Mouse (Mus musculus) heart, embryonic 13.5 days (tissue): ENCODE measurements around the gene Ppfia3. TPM values are rescaled to one million over a fixed set of nuclear protein-coding genes. Genes with fewer than 3 reads are reported as not detected.

ENCODE experiments used
- ATAC-seq: fragments of 200-750 bp; cut with Nextera tagmentation; 2 replicates; pipeline ENCODE4 v1.8.0; 2017; ENCODE audit warnings: moderate TSS enrichment; ENCODE audit not compliant: insufficient number of reproducible peaks, low FRiP score, low TSS enrichment; ENCODE audit errors: extremely low read depth
- H3K27ac ChIP-seq: fragments of 300-500 bp; sonication (generic); replicated peaks from 2 replicates; pipeline ENCODE4 v1.5.1; 2015; ENCODE audit warnings: moderate library complexity, mild to moderate bottlenecking, inconsistent platforms
- H3K27me3 ChIP-seq: fragments of 300-500 bp; sonication (generic); replicated peaks from 2 replicates; pipeline ENCODE4 v1.6.1; 2015; ENCODE audit warnings: mild to moderate bottlenecking, inconsistent platforms
- H3K36me3 ChIP-seq: fragments of 300-500 bp; sonication (generic); 2 replicates; pipeline ENCODE4 v1.6.1; 2015; ENCODE audit warnings: mild to moderate bottlenecking, inconsistent platforms
- H3K4me1 ChIP-seq: fragments of 300-500 bp; sonication (generic); 2 replicates; pipeline ENCODE4 v1.6.1; 2015; ENCODE audit warnings: inconsistent platforms
- H3K4me2 ChIP-seq: fragments of 300-500 bp; sonication (generic); 2 replicates; pipeline ENCODE4 v1.6.1; 2015; ENCODE audit warnings: inconsistent platforms, mild to moderate bottlenecking, moderate library complexity
- H3K4me3 ChIP-seq: fragments of 300-500 bp; sonication (generic); 2 replicates; pipeline ENCODE4 v1.5.1; 2015; ENCODE audit warnings: moderate library complexity, mild to moderate bottlenecking, inconsistent platforms
- H3K9ac ChIP-seq: fragments of 300-500 bp; sonication (generic); 2 replicates; pipeline ENCODE4 v1.6.1; 2015; ENCODE audit warnings: inconsistent platforms, mild to moderate bottlenecking, moderate library complexity
- H3K9me3 ChIP-seq: fragments of 300-500 bp; sonication (generic); 2 replicates; pipeline ENCODE4 v1.6.1; 2016; ENCODE audit warnings: inconsistent platforms
- WGBS: fragments of 180-500 bp; shearing (Covaris S2); methylation state at CpG from one replicate; pipeline ENCODE4 v1.1.7; 2015; ENCODE audit warnings: mixed read lengths; 5-methylcytosine and 5-hydroxymethylcytosine counted together
- polyA plus RNA-seq: library from polyadenylated mRNA; unstranded; fragments of >200 nt; fragmentation: Nextera tagmentation; extraction: Ambion mirVana; gene quantifications from 2 replicates; pipeline ENCODE4 v1.2.1, GENCODE M21; 2015

Gene Ppfia3
- polyA plus RNA-seq, 1 experiment from 2014 or later, result 2.3 TPM

DNA sequence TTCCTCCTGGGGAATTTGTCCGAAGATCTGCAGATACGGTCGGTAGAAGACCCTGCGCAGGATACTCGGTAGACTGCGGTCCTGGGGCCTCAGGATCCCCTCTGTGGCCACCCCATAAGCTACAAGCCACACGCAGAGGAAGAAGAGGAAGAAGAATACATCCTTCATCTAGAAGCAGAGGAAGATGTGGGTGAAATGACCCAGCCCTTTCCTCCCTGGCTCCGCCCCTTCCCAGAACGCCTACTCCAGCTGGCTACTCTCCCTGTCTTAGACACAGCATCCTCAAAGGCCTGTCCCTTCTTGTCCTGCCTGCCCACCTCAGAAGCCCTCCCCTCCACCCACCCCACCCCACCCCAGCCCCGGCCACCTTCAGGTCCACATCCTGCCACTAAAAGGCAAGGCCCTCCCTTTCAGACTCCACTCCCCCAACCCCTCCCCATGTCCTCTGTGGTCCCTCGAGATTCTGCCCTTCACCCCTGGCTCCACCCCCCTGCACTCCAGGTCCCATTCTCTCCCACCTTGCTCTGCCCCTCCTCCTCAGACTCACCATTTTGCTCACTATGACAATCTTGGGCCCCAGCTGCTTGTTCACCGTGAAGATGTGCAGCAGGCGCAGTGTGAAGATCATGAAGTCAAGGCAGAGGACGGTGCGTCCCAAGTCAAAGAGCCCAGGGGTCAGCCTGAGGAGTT lies 58.1 kb downstream of the Ppfia3 start:
- no peak overlapping the region for H3K4me3 ChIP-seq
- no peak for ATAC-seq
- H3K9me3 ChIP-seq, result no peaks in the 10 kb centered on the region
- no peak overlapping the region for H3K9ac ChIP-seq
- no peaks in the 10 kb centered on the region for H3K27me3 ChIP-seq
- H3K4me1 ChIP-seq, result peaks cover 21% of the 10 kb centered on the region
- H3K27ac ChIP-seq, result no peak overlapping the region
- H3K4me2 ChIP-seq, result no peak overlapping the region
- H3K36me3 ChIP-seq, result peaks cover 57% of the 10 kb centered on the region
- WGBS, result 64% methylated on average over 15 of the region's 15 CpGs

DNA sequence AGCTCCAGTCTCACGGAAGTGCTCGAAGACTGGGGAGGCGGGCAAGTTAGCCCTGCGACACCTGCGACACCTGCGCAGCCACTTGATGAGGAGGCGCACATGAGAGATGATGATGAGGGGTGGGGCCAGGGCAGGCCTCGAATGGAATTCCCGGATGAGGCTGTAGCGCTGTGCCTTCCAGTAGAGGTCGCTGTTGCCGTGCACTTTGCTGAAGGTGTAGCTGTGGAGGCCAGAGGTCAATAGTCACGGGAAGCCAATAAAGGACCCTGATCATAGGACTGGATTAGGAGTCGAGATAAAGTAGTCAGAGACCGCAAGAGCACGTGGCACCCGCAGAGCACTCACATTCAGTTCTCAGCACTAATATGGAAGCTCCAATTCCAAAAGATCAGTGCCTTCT lies 61.5 kb downstream of the Ppfia3 start:
- 15% methylated on average over 17 of the region's 17 CpGs for WGBS
- Histone ChIP-seq H3K4me3 (no peak overlapping the region), H3K4me1 (peaks cover 9% of the 10 kb centered on the region), H3K4me2 (peak overlapping the region; percentile 20; the same call in 1 of the 2 replicates), H3K27me3 (no peaks in the 10 kb centered on the region), H3K27ac (no peak overlapping the region), H3K36me3 (peaks cover 58% of the 10 kb centered on the region), H3K9ac (no peak overlapping the region), H3K9me3 (no peaks in the 10 kb centered on the region)
- no peak for ATAC-seq

GRCm38 (mm10) chr7:45304869-45305268 lies 62.0 kb downstream of the Ppfia3 start:
- peaks cover 13% of the 10 kb centered on the region for H3K4me1 ChIP-seq
- WGBS, result 38% methylated on average over 11 of the region's 13 CpGs
- no peak for ATAC-seq
- peak overlapping the region; percentile 20; the same call in 1 of the 2 replicates for H3K4me2 ChIP-seq
- H3K27ac ChIP-seq, result no peak overlapping the region
- H3K27me3 ChIP-seq, result no peaks in the 10 kb centered on the region
- no peaks in the 10 kb centered on the region for H3K9me3 ChIP-seq
- no peak overlapping the region for H3K9ac ChIP-seq
- H3K36me3 ChIP-seq, result peaks cover 54% of the 10 kb centered on the region
- no peak overlapping the region for H3K4me3 ChIP-seq

DNA sequence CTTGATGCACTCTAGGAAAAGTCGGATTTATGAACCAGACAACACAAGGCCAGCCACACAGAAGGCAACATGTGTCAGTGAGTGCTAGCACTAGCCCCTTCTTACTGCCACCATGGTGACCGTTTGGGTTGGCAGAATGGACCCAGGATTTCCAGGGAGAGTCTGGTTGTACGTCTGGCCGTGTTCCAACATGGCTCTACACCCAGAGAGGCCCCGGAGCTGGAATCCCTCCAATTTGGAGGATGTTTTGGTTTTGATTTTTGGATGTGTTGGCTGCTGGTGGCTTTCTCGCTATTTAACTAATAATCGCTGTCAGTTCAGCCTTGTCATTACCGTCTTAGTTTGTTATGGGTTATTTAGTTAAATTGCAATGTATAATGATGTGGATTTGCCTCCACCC lies 64.2 kb downstream of the Ppfia3 start:
- H3K9ac ChIP-seq, result no peak overlapping the region
- no peaks in the 10 kb centered on the region for H3K27me3 ChIP-seq
- H3K4me1 ChIP-seq, result peaks cover 13% of the 10 kb centered on the region
- H3K9me3 ChIP-seq, result no peaks in the 10 kb centered on the region
- H3K4me3 ChIP-seq, result no peak overlapping the region
- no peak overlapping the region for H3K4me2 ChIP-seq
- ATAC-seq, result no peak
- WGBS, result 69% methylated on average over 8 of the region's 8 CpGs
- H3K27ac ChIP-seq, result no peak overlapping the region
- H3K36me3 ChIP-seq, result peaks cover 39% of the 10 kb centered on the region

DNA sequence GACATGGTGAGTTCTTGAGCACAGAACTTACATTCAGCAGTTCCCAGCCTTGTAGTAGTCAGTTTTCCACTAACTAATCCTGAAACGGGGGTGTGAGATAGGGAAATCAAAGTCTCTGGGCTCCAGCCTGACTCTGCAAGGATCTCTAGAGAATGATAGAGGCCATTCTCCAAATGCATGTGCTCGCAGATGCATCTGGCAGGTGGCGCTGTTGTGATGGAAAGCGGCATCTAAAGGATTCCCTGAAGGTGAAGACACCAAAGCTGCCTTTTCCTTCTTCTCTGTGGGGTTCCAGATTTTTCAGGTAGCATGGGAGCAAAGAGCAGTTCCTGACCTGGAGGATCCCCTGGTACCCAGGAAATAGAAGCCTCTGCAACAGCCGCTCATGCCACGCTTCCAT lies 66.5 kb downstream of the Ppfia3 start:
- Histone ChIP-seq H3K4me1 (peaks cover 13% of the 10 kb centered on the region), H3K27ac (no peak overlapping the region), H3K4me2 (no peak overlapping the region), H3K36me3 (peaks cover 24% of the 10 kb centered on the region), H3K9ac (no peak overlapping the region), H3K27me3 (no peaks in the 10 kb centered on the region), H3K9me3 (no peaks in the 10 kb centered on the region), H3K4me3 (no peak overlapping the region)
- no peak for ATAC-seq
- WGBS, result 15% methylated on average over 6 of the region's 6 CpGs

DNA sequence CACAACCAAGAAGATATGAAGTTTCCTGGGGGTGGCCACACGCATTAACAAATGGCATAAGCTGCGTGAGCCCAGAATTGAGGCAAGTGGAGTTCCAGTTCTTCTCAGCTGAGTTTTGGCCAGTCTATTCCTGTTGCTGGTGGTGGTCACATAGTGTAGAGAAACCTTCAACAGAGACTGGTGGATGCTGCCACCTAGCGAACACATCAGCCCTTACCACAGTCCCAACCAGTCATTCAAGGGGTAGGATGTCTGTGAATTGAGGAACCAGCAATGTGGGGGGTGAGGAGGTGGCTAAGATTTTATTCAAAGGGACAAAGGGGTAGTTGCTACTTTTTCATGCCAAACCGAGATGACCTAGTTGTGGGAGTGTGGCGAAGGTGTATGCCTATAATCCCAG lies 67.1 kb downstream of the Ppfia3 start:
- no peak overlapping the region for H3K9ac ChIP-seq
- H3K27ac ChIP-seq, result no peak overlapping the region
- peaks cover 21% of the 10 kb centered on the region for H3K36me3 ChIP-seq
- H3K27me3 ChIP-seq, result no peaks in the 10 kb centered on the region
- peak; percentile 59; the same call in 1 of the 2 replicates for ATAC-seq
- no peaks in the 10 kb centered on the region for H3K9me3 ChIP-seq
- H3K4me1 ChIP-seq, result peaks cover 13% of the 10 kb centered on the region
- no peak overlapping the region for H3K4me2 ChIP-seq
- H3K4me3 ChIP-seq, result no peak overlapping the region
- WGBS, result 10% methylated on average over 5 of the region's 5 CpGs

- Histone ChIP-seq H3K27ac (no peak overlapping the region), H3K4me1 (peaks cover 10% of the 10 kb centered on the region), H3K4me3 (no peak overlapping the region), H3K9me3 (no peaks in the 10 kb centered on the region), H3K27me3 (no peaks in the 10 kb centered on the region), H3K36me3 (no peaks in the 10 kb centered on the region), H3K4me2 (no peak overlapping the region), H3K9ac (no peak overlapping the region)
- ATAC-seq, result no peak
- WGBS, result 59% methylated on average over 3 of the region's 3 CpGs
Observed at GRCm38 (mm10) chr7:45297563-45297962, 69.3 kb downstream of the Ppfia3 start.

DNA sequence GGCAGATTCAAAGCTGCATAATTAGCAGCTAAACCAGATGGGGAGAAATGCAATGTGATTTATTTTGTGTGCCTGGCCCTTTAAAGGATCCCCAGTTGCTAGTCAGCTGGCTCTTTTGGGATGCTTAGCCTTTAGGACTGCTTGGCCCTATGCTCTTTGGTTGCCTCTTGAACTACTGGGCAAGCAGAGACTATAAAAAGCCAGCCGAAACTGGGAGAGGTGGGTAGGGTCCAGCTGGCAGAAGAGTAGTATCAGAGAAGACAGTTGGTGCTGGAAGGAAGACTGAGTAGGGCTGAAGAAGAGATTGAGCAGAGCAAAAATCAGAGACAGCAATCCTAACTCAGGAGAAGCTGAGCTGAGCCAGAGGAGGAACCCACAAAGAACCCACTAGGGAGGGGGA lies 70.2 kb downstream of the Ppfia3 start:
- H3K36me3 ChIP-seq, result no peaks in the 10 kb centered on the region
- H3K27ac ChIP-seq, result no peak overlapping the region
- peaks cover 9% of the 10 kb centered on the region for H3K4me1 ChIP-seq
- no peaks in the 10 kb centered on the region for H3K27me3 ChIP-seq
- no peak overlapping the region for H3K4me2 ChIP-seq
- H3K9ac ChIP-seq, result no peak overlapping the region
- WGBS, result 63% methylated on average over 1 of the region's 1 CpGs
- no peak for ATAC-seq
- no peak overlapping the region for H3K4me3 ChIP-seq
- no peaks in the 10 kb centered on the region for H3K9me3 ChIP-seq

Other genes starting within 250 kb of the Ppfia3 start
- 982 and 1,095 TPM in 2 replicates for gene Rps11, start 242.6 kb downstream of the Ppfia3 start, polyA plus RNA-seq
- gene Rpl13a, start 238.3 kb downstream of the Ppfia3 start, polyA plus RNA-seq, result 688 and 785 TPM in 2 replicates
- 0.17 TPM in 1 of 2 replicates, not detected in the other for gene Gm45713, start 230.8 kb downstream of the Ppfia3 start, polyA plus RNA-seq
- gene Flt3l, start 230.6 kb downstream of the Ppfia3 start, polyA plus RNA-seq, result 0.88 and 1.0 TPM in 2 replicates
- 82.2 and 89.3 TPM in 2 replicates for gene Pih1d1, start 212.7 kb downstream of the Ppfia3 start, polyA plus RNA-seq
- 31.8 and 33.4 TPM in 2 replicates for gene Aldh16a1, start 212.4 kb downstream of the Ppfia3 start, polyA plus RNA-seq
- gene Slc17a7, start 203.1 kb downstream of the Ppfia3 start, polyA plus RNA-seq, result 2.9 and 3.6 TPM in 2 replicates
- not detected in 2 replicates for gene Gfy, start 187.4 kb downstream of the Ppfia3 start, polyA plus RNA-seq
- gene Pth2, start 186.0 kb downstream of the Ppfia3 start, polyA plus RNA-seq, result not detected in 2 replicates
- gene Ccdc155, start 162.1 kb downstream of the Ppfia3 start, polyA plus RNA-seq, result 0.51 and 0.74 TPM in 2 replicates
- gene Dkkl1, start 154.9 kb downstream of the Ppfia3 start, polyA plus RNA-seq, result 1.5 and 1.7 TPM in 2 replicates
- 127 and 139 TPM in 2 replicates for gene Tead2, start 151.3 kb downstream of the Ppfia3 start, polyA plus RNA-seq
- 1.7 and 2.4 TPM in 2 replicates for gene Cd37, start 127.9 kb downstream of the Ppfia3 start, polyA plus RNA-seq
- 0.27 and 0.41 TPM in 2 replicates for gene Slc6a16, start 125.9 kb downstream of the Ppfia3 start, polyA plus RNA-seq
- gene Slc6a21, start 89.5 kb downstream of the Ppfia3 start, polyA plus RNA-seq, result not detected in 2 replicates
- gene Trpm4, start 33.2 kb downstream of the Ppfia3 start, polyA plus RNA-seq, result 12.7 and 13.5 TPM in 2 replicates
- gene Hrc, start 31.7 kb downstream of the Ppfia3 start, polyA plus RNA-seq, result 24.2 and 27.7 TPM in 2 replicates
- gene Lin7b, start 3.6 kb upstream of the Ppfia3 start, polyA plus RNA-seq, result 1.0 and 1.2 TPM in 2 replicates
- 136 and 140 TPM in 2 replicates for gene Snrnp70, start 28.7 kb upstream of the Ppfia3 start, polyA plus RNA-seq
- 0.32 and 0.50 TPM in 2 replicates for gene Kcna7, start 38.6 kb upstream of the Ppfia3 start, polyA plus RNA-seq
- 1.6 and 1.8 TPM in 2 replicates for gene Ntf5, start 46.7 kb upstream of the Ppfia3 start, polyA plus RNA-seq
- gene Lhb, start 53.8 kb upstream of the Ppfia3 start, polyA plus RNA-seq, result not detected in 2 replicates
- gene Gys1, start 67.8 kb upstream of the Ppfia3 start, polyA plus RNA-seq, result 91.8 and 95.3 TPM in 2 replicates
- 80.6 and 85.6 TPM in 2 replicates for gene Ruvbl2, start 71.1 kb upstream of the Ppfia3 start, polyA plus RNA-seq
- gene Ftl1, start 92.9 kb upstream of the Ppfia3 start, polyA plus RNA-seq, result 5,089 and 5,516 TPM in 2 replicates
- gene Bax, start 99.9 kb upstream of the Ppfia3 start, polyA plus RNA-seq, result 124 and 139 TPM in 2 replicates
- gene Tulp2, start 114.9 kb upstream of the Ppfia3 start, polyA plus RNA-seq, result 0.74 and 1.0 TPM in 2 replicates
- not detected in 2 replicates for gene Gm45808, start 119.8 kb upstream of the Ppfia3 start, polyA plus RNA-seq
- gene Dhdh, start 121.8 kb upstream of the Ppfia3 start, polyA plus RNA-seq, result 3.9 TPM in 2 replicates
- 175 and 177 TPM in 2 replicates for gene Nucb1, start 143.4 kb upstream of the Ppfia3 start, polyA plus RNA-seq
- gene Ppp1r15a, start 159.2 kb upstream of the Ppfia3 start, polyA plus RNA-seq, result 38.5 and 49.6 TPM in 2 replicates
- 1.1 and 1.2 TPM in 2 replicates for gene Plekha4, start 159.3 kb upstream of the Ppfia3 start, polyA plus RNA-seq
- 0.43 and 0.52 TPM in 2 replicates for gene Hsd17b14, start 187.9 kb upstream of the Ppfia3 start, polyA plus RNA-seq
- 65.4 and 66.3 TPM in 2 replicates for gene Bcat2, start 203.1 kb upstream of the Ppfia3 start, polyA plus RNA-seq
- not detected in 2 replicates for gene Fgf21, start 248.5 kb upstream of the Ppfia3 start, polyA plus RNA-seq